Mouse (Mus musculus) heart, postnatal 0 days (tissue): Measurements from ENCODE around the gene Epha2. TPM values are rescaled to one million over a fixed set of nuclear protein-coding genes. Genes with fewer than 3 reads are reported as not detected.

Source experiments
- ATAC-seq: fragments of 200-750 bp; cut with Nextera tagmentation; 2 replicates; pipeline ENCODE4 v1.8.0; 2017; ENCODE audit warnings: low read depth, moderate number of reproducible peaks, moderate library complexity; ENCODE audit not compliant: insufficient read depth
- DNase-seq: peaks from one replicate; pipeline ENCODE4 v3.0.0-alpha.2; 2016; ENCODE audit warnings: low spot score
- H3K27ac ChIP-seq: fragments of 300-500 bp; sonication (generic); 2 replicates; pipeline ENCODE4 v1.5.1; 2014; ENCODE audit warnings: low read depth, mild to moderate bottlenecking
- H3K27me3 ChIP-seq: fragments of 300-500 bp; sonication (generic); 2 replicates; pipeline ENCODE4 v1.6.1; 2014; ENCODE audit warnings: low read length, mixed read lengths; ENCODE audit not compliant: control insufficient read depth, insufficient read depth
- H3K36me3 ChIP-seq: fragments of 300-500 bp; sonication (generic); replicated peaks from 2 replicates; pipeline ENCODE4 v1.6.1; 2014; ENCODE audit warnings: low read length, mixed read lengths; ENCODE audit not compliant: control insufficient read depth, insufficient read depth
- H3K4me1 ChIP-seq: fragments of 300-500 bp; sonication (generic); 2 replicates; pipeline ENCODE4 v1.6.1; 2014; ENCODE audit warnings: antibody characterized with exemption; ENCODE audit not compliant: control insufficient read depth, insufficient read depth
- H3K4me2 ChIP-seq: fragments of 300-500 bp; sonication (generic); 2 replicates; pipeline ENCODE4 v1.6.1; 2014; ENCODE audit warnings: low read depth, mild to moderate bottlenecking, low read length, moderate library complexity
- H3K4me3 ChIP-seq: fragments of 300-500 bp; sonication (generic); 2 replicates; pipeline ENCODE4 v1.5.1; 2014; ENCODE audit warnings: low read depth, low read length
- H3K9ac ChIP-seq: fragments of 300-500 bp; sonication (generic); replicated peaks from 2 replicates; pipeline ENCODE4 v1.6.1; 2014; ENCODE audit warnings: low read depth, low read length, mixed read lengths
- H3K9me3 ChIP-seq: fragments of 300-500 bp; sonication (generic); replicated peaks from 2 replicates; pipeline ENCODE4 v1.6.1; 2016; ENCODE audit warnings: low read length; ENCODE audit not compliant: control insufficient read depth
- CTCF ChIP-seq: IDR thresholded peaks from 2 replicates; pipeline ENCODE4 v1.5.1; 2016; ENCODE audit warnings: antibody characterized with exemption, control low read depth, low read depth
- EP300 ChIP-seq: IDR thresholded peaks from 2 replicates; pipeline ENCODE4 v1.6.1; 2016; ENCODE audit warnings: antibody characterized with exemption, low read depth
- WGBS: fragments of 180-500 bp; shearing (Covaris S2); extraction: QIAGEN DNeasy Blood & Tissue Kit; methylation state at CpG from one replicate; pipeline ENCODE4 v1.1.7; 2014; 5-methylcytosine and 5-hydroxymethylcytosine counted together
- microRNA-seq: library from miRNA; unstranded; fragments of <30 nt; microRNA quantifications from one replicate; pipeline ENCODE4, GENCODE M21; 2016
- polyA plus RNA-seq: library from polyadenylated mRNA; unstranded; fragments of >200 nt; fragmentation: Nextera tagmentation; extraction: Ambion mirVana; gene quantifications from 2 replicates; pipeline ENCODE4 v1.2.1, GENCODE M21; 2015
- total RNA-seq: library from RNA; depleted of rRNA; stranded (reverse); fragments of >200 nt; gene quantifications from 2 replicates; pipeline ENCODE4 v1.2.3, GENCODE M21; 2014; ENCODE audit warnings: low replicate concordance; rRNA removed

The Epha2 gene
- total and polyA plus RNA-seq, 2 experiments from 2014 or later = 1.4 to 11.7 TPM

DNA sequence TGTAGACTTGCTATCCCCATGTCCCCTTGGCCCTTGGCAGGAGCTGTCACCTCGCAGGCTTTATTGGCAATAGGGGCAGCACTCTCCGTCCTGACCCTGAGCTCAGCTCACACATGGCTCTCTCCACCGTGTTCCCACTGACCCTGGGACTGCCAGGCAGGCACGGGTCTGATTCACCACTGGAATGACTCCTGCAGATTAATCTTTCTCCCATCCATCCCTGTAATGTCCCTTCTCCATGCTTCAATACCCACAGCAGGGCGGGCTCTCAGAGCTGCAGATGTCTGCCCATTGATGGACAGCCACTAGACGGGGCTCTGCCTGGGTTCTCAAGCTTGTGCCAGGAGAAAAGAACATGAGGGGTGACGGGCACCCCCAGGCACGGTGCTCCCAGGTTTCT, 64.1 kb downstream of the Epha2 start:
- Histone ChIP-seq H3K27me3 (peaks cover 49% of the 10 kb centered on the region), H3K27ac (no peak overlapping the region), H3K9me3 (no peaks in the 10 kb centered on the region), H3K4me1 (0 out of 2 replicates have a peak, but pooled peaks cover 9% of the 10 kb centered on the region), H3K36me3 (no peaks in the 10 kb centered on the region), H3K4me3 (no peak overlapping the region), H3K9ac (no peak overlapping the region), H3K4me2 (no peak overlapping the region)
- no peak for TF ChIP-seq CTCF
- no peak for TF ChIP-seq EP300
- ATAC-seq (no peak), DNase-seq (no peak)
- 61% methylated on average over 8 of the region's 8 CpGs for WGBS

DNA sequence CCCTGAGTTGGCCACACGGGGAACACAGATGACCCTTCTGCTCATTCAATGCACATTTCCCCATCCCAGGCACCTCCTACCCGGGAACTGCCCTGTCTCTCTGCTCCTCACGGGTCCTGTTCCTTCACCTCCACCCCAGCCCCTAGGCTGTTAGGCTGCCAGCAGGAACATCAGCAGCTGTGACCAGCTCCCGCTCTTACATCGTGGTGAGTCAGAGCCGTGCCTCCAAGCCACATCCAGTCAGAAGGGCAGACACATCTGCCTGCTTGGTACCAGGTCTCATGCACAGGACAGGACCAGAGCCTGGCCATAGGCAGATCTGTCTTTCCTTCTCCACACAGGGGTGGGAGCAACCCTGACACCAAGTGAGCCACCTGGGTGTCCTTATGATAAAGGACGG, 64.8 kb downstream of the Epha2 start:
- Histone ChIP-seq H3K4me3 (no peak overlapping the region), H3K36me3 (no peaks in the 10 kb centered on the region), H3K9ac (no peak overlapping the region), H3K9me3 (no peaks in the 10 kb centered on the region), H3K27ac (no peak overlapping the region), H3K4me1 (0 out of 2 replicates have a peak, but pooled peaks cover 9% of the 10 kb centered on the region), H3K4me2 (no peak overlapping the region), H3K27me3 (peaks cover 49% of the 10 kb centered on the region)
- ATAC-seq (no peak), DNase-seq (no peak)
- no peak for TF ChIP-seq EP300
- TF ChIP-seq CTCF = no peak
- WGBS = 55% methylated on average over 7 of the region's 7 CpGs

GRCm38 (mm10) chr4:141367997-141368791, 67.2 kb downstream of the Epha2 start, which contains the start of gene Fam131c:
Gene Fam131c, plus strand, starts transcription at chr4:141368220.
- no peaks in the 10 kb centered on the region for H3K36me3 ChIP-seq
- peak within 1 kb of the TSS; percentile 58 for H3K4me3 ChIP-seq
- H3K4me1 ChIP-seq = 0 out of 2 replicates have a peak, but pooled peaks cover 9% of the 10 kb centered on the region
- 3% methylated on average over 35 of the region's 71 CpGs for WGBS
- no peaks in the 10 kb centered on the region for H3K9me3 ChIP-seq
- peak within 1 kb of the TSS; percentile 99 for H3K4me2 ChIP-seq
- no peak within 1 kb of the TSS for H3K27ac ChIP-seq
- TF ChIP-seq CTCF (no peak), EP300 (no peak)
- DNase-seq (no peak), ATAC-seq (peak; percentile 35; the same call in 1 of the 2 replicates)
- H3K9ac ChIP-seq = peak within 1 kb of the TSS; percentile 59
- peaks cover 49% of the 10 kb centered on the region for H3K27me3 ChIP-seq

DNA sequence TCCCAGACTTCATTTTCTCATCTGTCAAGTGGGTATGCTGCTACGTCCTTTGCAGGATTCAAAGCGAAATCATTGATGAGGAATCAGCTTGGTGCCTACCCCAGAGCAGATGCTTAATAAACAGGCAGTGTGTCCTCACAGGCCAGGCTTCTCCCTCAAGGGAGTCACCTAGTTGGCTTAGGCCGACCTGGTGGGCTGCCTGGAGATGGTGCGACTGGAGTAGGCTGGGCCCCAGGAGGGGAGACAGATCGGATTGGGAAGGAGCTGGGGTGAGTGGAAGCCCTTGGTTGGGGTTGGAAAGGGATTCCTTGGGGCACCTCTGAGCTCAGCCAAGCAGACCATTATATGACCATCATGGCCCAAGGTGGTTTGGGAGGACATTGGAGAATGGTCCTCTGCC, 71.4 kb downstream of the Epha2 start:
- Histone ChIP-seq H3K4me3 (no peak overlapping the region), H3K4me1 (0 out of 2 replicates have a peak, but pooled peaks cover 9% of the 10 kb centered on the region), H3K27me3 (peaks cover 18% of the 10 kb centered on the region), H3K4me2 (no peak overlapping the region), H3K27ac (no peak overlapping the region), H3K36me3 (no peaks in the 10 kb centered on the region), H3K9ac (no peak overlapping the region), H3K9me3 (no peaks in the 10 kb centered on the region)
- DNase-seq (no peak), ATAC-seq (no peak)
- WGBS = 81% methylated on average over 5 of the region's 5 CpGs
- no peak for TF ChIP-seq EP300
- no peak for TF ChIP-seq CTCF

Small RNA genes lying within 50 kb of the gene (microRNA-seq; reads per million reads assigned to microRNA genes)
- not detected for gene Gm25690

Other genes with a start within 250 kb of the Epha2 start
- gene Crocc, start 240.7 kb upstream of the Epha2 start, total RNA-seq = 4.6 and 4.9 TPM in 2 replicates
- 1.8 and 2.1 TPM in 2 replicates for gene Crocc, start 240.7 kb upstream of the Epha2 start, polyA plus RNA-seq
- 30.2 and 47.1 TPM in 2 replicates for gene Necap2, start 222.9 kb upstream of the Epha2 start, total RNA-seq
- 31.8 and 33.8 TPM in 2 replicates for gene Necap2, start 222.9 kb upstream of the Epha2 start, polyA plus RNA-seq
- not detected in 2 replicates for gene Spata21, start 212.9 kb upstream of the Epha2 start, total RNA-seq
- 0.04 TPM in 1 of 2 replicates, not detected in the other for gene Spata21, start 212.9 kb upstream of the Epha2 start, polyA plus RNA-seq
- gene Szrd1, start 161.5 kb upstream of the Epha2 start, total RNA-seq = 72.9 and 73.8 TPM in 2 replicates
- gene Szrd1, start 161.5 kb upstream of the Epha2 start, polyA plus RNA-seq = 18.5 and 19.4 TPM in 2 replicates
- 8.2 and 9.5 TPM in 2 replicates for gene Fbxo42, start 153.3 kb upstream of the Epha2 start, total RNA-seq
- 9.0 and 9.1 TPM in 2 replicates for gene Fbxo42, start 153.3 kb upstream of the Epha2 start, polyA plus RNA-seq
- 13.2 TPM in 1 of 2 replicates, not detected in the other for gene Rsg1, start 87.3 kb upstream of the Epha2 start, total RNA-seq
- gene Rsg1, start 87.3 kb upstream of the Epha2 start, polyA plus RNA-seq = 1.3 and 1.6 TPM in 2 replicates
- gene Arhgef19, start 61.7 kb upstream of the Epha2 start, total RNA-seq = 0.66 and 2.5 TPM in 2 replicates
- gene Arhgef19, start 61.7 kb upstream of the Epha2 start, polyA plus RNA-seq = 1.5 and 1.6 TPM in 2 replicates
- 2.2 TPM in 1 of 2 replicates, not detected in the other for gene Fam131c, start 67.0 kb downstream of the Epha2 start, total RNA-seq
- 0.14 and 0.20 TPM in 2 replicates for gene Fam131c, start 67.0 kb downstream of the Epha2 start, polyA plus RNA-seq
- gene Clcnka, start 97.5 kb downstream of the Epha2 start, total RNA-seq = not detected in 2 replicates
- not detected in 2 replicates for gene Clcnka, start 97.5 kb downstream of the Epha2 start, polyA plus RNA-seq
- gene Clcnkb, start 114.8 kb downstream of the Epha2 start, total RNA-seq = 0.23 and 0.65 TPM in 2 replicates
- 0.58 and 0.87 TPM in 2 replicates for gene Clcnkb, start 114.8 kb downstream of the Epha2 start, polyA plus RNA-seq
- gene Hspb7, start 119.5 kb downstream of the Epha2 start, total RNA-seq = 556 and 673 TPM in 2 replicates
- 195 and 203 TPM in 2 replicates for gene Hspb7, start 119.5 kb downstream of the Epha2 start, polyA plus RNA-seq
- not detected in 2 replicates for gene Srarp, start 134.9 kb downstream of the Epha2 start, total RNA-seq
- not detected in 2 replicates for gene Srarp, start 134.9 kb downstream of the Epha2 start, polyA plus RNA-seq
- 28.1 and 32.7 TPM in 2 replicates for gene Zbtb17, start 143.4 kb downstream of the Epha2 start, total RNA-seq
- gene Zbtb17, start 143.4 kb downstream of the Epha2 start, polyA plus RNA-seq = 16.2 and 18.1 TPM in 2 replicates
- gene Spen, start 237.4 kb downstream of the Epha2 start, total RNA-seq = 2.3 and 5.9 TPM in 2 replicates
- 4.3 and 4.9 TPM in 2 replicates for gene Spen, start 237.4 kb downstream of the Epha2 start, polyA plus RNA-seq